Mouse (Mus musculus): ENCODE results near the gene Cox7a2.

Cox7a2 gene

GRCm38 (mm10) chr9:79730301-79730700, 29.4 kb downstream of the Cox7a2 start:
- DNase-seq (ENCODE audit: inconsistent ontology term), result no peak

DNA sequence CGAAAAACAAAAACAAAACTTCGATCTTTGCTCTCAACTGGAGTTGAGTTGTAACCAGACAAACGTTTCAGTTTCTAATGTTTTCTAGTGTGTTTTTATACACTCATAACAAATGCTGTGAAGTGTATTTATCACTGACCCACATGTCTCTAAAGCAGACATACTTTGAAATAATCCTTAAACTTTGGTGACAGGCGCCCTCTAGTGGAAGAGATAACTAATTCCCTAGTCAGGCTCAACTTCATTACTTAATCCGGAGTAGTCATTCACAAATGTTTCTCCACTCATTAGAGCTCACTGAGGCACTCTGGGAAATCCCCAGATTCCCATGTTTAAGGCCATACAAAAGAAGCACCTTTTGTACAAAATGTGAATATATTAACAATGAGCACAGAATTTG, 36.6 kb downstream of the Cox7a2 start:
- DNase-seq (ENCODE audit: inconsistent ontology term), result peak; percentile 33

GRCm38 (mm10) chr9:79721056-79721455, 38.6 kb downstream of the Cox7a2 start:
- peak; percentile 74 for DNase-seq (ENCODE audit: inconsistent ontology term)

DNA sequence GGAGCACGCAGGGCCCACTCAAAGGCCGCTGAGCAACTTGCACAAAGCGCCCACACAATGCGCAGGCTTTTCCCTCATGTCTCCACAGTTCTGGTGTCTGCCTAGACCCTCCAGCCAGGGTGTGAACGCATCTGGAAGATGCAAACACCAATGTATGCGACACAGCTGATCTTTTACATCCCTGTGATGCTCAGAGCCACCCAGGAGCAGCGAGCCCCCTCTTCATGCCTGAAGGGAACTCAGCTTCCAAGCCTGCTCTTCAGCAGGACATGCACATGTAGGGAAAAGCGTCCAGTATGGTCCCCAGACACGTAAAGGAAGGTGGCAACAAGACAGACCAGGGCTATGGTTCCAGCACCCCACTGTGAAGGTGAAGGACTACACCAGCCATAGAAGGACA, 39.5 kb downstream of the Cox7a2 start:
- no peak for DNase-seq (ENCODE audit: inconsistent ontology term)

GRCm38 (mm10) chr9:79719451-79719850, 40.2 kb downstream of the Cox7a2 start:
- DNase-seq (ENCODE audit: inconsistent ontology term), result peak; percentile 75

DNA sequence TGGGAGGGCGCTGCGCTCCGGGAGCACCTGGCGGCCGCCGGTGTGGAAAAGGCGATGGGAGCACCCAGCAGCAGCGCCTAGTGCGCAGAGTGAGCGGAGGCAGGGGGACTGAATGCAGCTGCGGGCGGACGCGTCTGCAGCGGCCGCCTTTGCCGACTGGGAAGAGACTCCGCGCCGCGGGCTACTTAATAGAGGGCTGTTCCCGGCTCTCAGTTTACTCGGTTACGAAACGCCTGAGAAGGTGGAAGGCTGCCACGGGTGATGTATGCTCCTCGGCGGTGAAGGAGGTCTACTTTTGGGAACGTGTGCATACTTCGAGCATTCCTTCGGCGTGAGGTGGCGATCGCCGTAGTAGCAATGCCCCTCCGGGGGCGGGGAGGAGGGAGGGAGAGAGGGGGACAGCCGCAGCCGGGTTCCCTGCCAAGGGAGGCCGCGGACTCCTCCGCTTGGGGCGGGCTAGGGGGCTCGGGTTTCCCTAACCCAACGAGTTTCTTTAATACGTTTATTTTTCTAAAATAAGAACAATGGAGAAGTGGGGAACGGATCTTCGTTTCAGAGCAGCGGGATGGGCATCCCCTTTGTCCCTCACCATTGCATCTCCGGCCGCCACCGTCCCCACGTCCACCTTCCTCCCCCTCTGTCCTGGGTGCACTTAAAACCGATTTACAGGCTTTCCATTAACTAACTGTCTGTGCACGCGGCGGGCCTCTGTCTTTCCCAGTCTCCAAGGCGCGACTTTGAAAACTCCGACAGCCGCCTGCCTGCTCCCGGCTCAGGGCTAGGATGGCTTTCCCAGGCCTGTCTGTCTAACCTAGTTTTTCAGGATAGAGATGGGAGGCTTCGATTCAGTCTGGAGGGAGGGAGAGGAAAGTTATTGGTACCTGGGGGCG, 41.0 kb downstream of the Cox7a2 start, which contains the start of gene Col12a1:
TSS of gene Col12a1 (minus strand) at position 351 of the 890 bp plus-strand sequence.
- DNase-seq (ENCODE audit: inconsistent ontology term), result peak; percentile 97

DNA sequence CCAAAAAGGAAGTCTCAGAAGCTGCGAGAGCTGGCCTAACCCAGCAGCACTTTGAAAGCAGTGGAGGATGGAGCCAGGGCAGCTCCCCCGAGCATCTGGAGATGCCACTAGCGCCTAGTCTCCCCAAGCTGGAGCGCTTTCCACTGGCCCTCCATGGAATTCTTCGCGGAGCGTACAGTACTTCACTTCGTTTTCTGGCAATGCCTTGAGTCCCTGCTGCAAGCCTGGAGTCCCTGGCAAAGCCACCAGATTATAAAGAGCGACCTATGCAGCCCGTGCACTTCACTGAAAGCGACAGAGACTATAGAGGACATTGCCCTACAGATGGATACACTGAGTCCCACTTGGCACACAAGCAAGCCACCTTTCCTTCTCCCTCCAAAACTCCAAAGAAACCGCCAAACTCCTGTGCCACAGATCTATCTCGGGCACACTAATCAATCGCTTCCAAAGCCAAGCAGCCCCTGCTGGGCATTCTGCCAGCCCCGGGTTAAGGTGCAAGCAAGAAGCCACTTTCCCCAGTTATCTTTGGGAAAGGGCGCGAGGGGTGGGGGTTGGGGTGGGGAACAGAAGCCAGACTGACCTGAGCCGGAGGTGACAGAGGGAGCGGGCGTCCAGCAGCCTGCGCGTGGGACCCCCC, 41.7 kb downstream of the Cox7a2 start:
- peak; percentile 62 for DNase-seq (ENCODE audit: inconsistent ontology term)

- DNase-seq (ENCODE audit: inconsistent ontology term), result peak; percentile 75
Measured at GRCm38 (mm10) chr9:79716909-79717835, 42.5 kb downstream of the Cox7a2 start.

GRCm38 (mm10) chr9:79716496-79716895, 43.2 kb downstream of the Cox7a2 start:
- DNase-seq (ENCODE audit: inconsistent ontology term), result no peak

DNA sequence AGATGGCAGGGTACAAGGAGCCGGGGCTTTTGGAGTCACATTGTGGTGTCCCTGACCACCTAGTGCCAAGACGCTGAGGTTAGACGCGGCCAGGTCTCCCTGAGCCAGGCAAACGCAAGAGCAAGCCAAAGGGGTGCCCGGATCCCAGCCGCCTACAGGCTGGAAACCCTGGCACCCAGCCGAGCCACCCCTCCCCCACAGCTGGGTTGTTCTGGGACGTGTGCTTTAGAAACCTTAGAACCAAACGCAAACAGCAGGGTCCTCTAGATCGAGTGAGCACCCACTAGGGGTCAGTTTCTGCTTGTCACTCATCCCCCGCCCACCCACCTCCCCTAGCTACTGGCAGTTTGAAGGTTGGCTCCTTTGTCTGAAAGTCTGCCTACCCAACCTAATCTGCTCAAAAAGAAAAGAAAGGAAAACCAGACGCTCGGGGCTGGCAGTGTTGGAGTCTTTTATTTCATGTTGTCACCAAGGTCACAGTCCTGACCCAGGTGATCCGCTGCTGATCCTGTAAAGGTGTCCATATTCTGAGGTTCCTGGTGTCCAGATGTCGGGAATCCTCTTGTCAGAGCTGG, 45.1 kb downstream of the Cox7a2 start:
- peak; percentile 84 for DNase-seq (ENCODE audit: inconsistent ontology term)

Measured in Muller cell, postnatal 12 days (primary cell).